Mouse (Mus musculus): ENCODE measurements around the gene Rfc2. TPM values are rescaled to one million over a fixed set of nuclear protein-coding genes. Genes with fewer than 3 reads are reported as not detected.

Rfc2 gene
- polyA plus RNA-seq (2012; rRNA removed): 212 and 218 TPM in 2 replicates

GRCm38 (mm10) chr5:134581146-134581545 lies at the start of gene Rfc2:
Gene Rfc2, plus strand, starts transcription at chr5:134581366.

GRCm38 (mm10) chr5:134552110-134552972 lies 28.8 kb upstream of the Rfc2 start, which contains the start of gene Clip2:
Gene Clip2, minus strand, starts transcription at chr5:134552434.

GRCm38 (mm10) chr5:134560071-134560449 lies 21.1 kb upstream of the Rfc2 start, which contains the start of gene Syna:
Gene Syna, minus strand, starts transcription at chr5:134560171.

GRCm38 (mm10) chr5:134614802-134615201 lies 33.6 kb downstream of the Rfc2 start, which contains the start of gene Lat2:
Gene Lat2, minus strand, starts transcription at chr5:134615025.

GRCm38 (mm10) chr5:134639269-134639682 lies 58.1 kb downstream of the Rfc2 start, which contains the start of gene Eif4h:
Gene Eif4h, minus strand, starts transcription at chr5:134639490.

Other genes starting within 250 kb of the Rfc2 start
- 60.6 and 63.6 TPM in 2 replicates for gene Gtf2ird1, start 124.7 kb upstream of the Rfc2 start, polyA plus RNA-seq (2012; rRNA removed)
- 85.2 and 93.4 TPM in 2 replicates for gene Clip2, start 28.9 kb upstream of the Rfc2 start, polyA plus RNA-seq (2012; rRNA removed)
- 0.05 and 0.08 TPM in 2 replicates for gene Syna, start 21.2 kb upstream of the Rfc2 start, polyA plus RNA-seq (2012; rRNA removed)
- 4.5 and 5.3 TPM in 2 replicates for gene Lat2, start 33.7 kb downstream of the Rfc2 start, polyA plus RNA-seq (2012; rRNA removed)
- 294 and 295 TPM in 2 replicates for gene Eif4h, start 58.1 kb downstream of the Rfc2 start, polyA plus RNA-seq (2012; rRNA removed)
- gene Limk1, start 107.2 kb downstream of the Rfc2 start, polyA plus RNA-seq (2012; rRNA removed): 59.5 and 63.0 TPM in 2 replicates
- gene Eln, start 166.0 kb downstream of the Rfc2 start, polyA plus RNA-seq (2012; rRNA removed): 37.7 and 63.4 TPM in 2 replicates